Mouse (Mus musculus) urinary bladder, postnatal 10 days (tissue): ENCODE measurements around the gene Neo1.
"Not testable (repeated sequence)": the region's sequence is repeated elsewhere in the genome, so short reads cannot be mapped to it uniquely, and the experiment has no call there.

Experiments
- DNase-seq: peaks from one replicate; pipeline ENCODE4 v3.0.0; 2022; ENCODE audit warnings: low spot score

Gene Neo1

GRCm38 (mm10) chr9:58989255-58989928 lies 46.8 kb downstream of the Neo1 start:
- no peak for DNase-seq

- DNase-seq = no peak
Observed at GRCm38 (mm10) chr9:58979034-58979433, 57.2 kb downstream of the Neo1 start.

DNA sequence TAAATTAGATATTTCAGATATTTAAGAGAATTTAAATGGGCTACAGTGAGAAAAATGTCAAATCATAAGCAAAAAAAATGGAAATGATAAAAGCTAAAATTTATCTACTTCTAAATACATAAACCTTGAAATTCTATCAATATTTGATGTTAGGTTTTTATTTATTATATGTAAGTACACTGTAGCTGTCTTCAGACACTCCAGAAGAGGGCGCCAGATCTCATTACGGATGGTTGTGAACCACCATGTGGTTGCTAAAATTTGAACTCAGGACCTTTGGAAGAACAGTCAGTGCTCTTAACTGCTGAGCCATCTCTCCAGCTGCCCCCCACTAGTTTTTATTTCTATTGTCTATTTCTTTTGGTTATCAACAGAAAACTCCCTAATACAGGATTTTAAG lies 65.1 kb downstream of the Neo1 start:
- not testable (repeated sequence) for DNase-seq

GRCm38 (mm10) chr9:58967371-58967770 lies 68.9 kb downstream of the Neo1 start:
- DNase-seq = no peak

GRCm38 (mm10) chr9:58955507-58955906 lies 80.7 kb downstream of the Neo1 start:
- no peak for DNase-seq

GRCm38 (mm10) chr9:58945910-58946309 lies 90.3 kb downstream of the Neo1 start:
- DNase-seq = not testable (repeated sequence)

- DNase-seq = no peak
Observed at GRCm38 (mm10) chr9:58934776-58935175, 101.5 kb downstream of the Neo1 start.

DNA sequence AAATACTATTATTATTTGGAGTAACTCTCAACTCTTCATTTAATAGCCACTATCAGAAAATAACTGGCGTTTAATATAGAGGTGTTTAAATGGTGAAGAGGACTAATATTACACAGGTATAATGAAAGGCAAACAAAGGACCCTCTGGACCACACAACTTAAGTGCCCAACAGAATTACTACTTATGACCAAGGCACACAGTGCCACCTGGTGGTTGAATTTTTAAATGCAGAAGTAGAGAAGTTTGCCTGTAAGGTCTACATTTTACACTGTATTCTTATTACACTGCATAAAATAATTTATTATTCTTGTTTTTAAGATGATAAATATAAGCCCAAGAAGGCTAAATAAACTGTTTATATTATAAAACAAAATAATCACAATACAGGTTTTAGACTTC lies 108.1 kb downstream of the Neo1 start:
- no peak for DNase-seq

GRCm38 (mm10) chr9:58902869-58903585 lies 133.2 kb downstream of the Neo1 start:
- no peak for DNase-seq

- no peak for DNase-seq
Observed at GRCm38 (mm10) chr9:58899602-58900001, 136.6 kb downstream of the Neo1 start.

DNA sequence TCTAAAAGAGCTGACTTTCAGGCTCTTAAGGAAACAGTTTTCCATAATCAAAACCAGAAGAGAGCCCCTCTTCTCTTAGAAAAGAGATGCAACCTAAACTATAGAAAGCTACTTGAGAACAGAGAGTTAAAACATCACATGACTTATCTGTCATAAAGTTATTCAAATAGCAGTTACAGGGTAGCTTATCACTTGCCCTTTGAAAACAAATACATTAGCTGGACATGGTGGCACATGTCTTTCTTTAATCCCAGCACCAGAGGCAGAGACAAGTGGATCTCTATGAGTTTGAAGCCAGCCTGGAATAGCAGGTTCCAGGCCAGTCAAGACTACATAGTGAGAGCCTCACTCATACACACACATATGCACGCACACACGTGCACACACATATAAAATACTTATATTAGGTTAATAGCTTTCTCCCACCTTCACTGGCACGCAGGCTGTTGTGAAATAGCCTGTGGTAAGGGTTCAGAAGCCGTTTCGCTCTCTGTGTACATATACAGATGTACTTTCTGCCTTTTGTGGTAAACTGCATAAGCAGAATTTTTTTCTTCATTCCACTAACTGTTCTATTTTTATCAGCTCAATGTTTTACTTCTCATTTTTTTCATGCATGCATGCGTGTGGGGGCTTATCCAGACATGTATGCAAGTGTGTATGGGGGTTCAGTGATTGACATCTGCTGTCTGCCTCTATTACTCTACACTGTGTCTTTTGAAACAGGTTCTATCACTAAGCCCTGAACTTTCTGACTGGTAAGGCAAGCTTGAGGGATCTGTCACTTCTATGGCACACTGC lies 144.2 kb downstream of the Neo1 start:
- no peak for DNase-seq

GRCm38 (mm10) chr9:58890893-58891292 lies 145.3 kb downstream of the Neo1 start:
- no peak for DNase-seq

DNA sequence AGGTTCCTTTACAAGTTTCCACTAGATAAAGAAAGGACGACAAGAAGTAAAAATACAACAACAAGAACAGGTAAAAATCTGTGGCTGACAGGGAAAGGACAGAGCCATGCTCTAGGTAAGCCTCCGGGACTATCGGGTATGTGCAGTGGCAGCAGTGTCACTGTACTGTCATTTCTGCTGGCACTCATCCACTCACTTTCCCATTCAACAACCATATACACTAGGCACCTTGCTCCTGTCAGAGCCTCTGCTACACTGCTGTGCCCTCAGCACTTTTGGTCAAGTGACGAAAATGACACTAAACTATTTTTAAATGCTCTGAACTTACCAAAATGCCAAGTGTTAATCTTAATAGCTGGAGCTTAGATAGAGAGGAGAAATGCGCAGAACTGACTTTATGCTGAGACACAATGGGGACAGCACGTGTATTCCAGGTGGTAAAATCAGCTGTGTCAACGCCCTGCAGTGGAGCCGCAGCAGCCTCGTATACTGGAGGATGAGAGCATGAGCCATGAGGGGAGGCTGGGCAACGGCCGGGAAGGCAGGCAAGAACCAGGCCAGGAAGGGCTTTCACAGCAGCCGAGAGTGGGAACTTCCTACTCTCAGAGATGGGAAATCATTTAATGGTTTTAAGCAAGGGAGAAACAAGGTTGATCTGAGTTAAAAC lies 146.3 kb downstream of the Neo1 start:
- DNase-seq = no peak

DNA sequence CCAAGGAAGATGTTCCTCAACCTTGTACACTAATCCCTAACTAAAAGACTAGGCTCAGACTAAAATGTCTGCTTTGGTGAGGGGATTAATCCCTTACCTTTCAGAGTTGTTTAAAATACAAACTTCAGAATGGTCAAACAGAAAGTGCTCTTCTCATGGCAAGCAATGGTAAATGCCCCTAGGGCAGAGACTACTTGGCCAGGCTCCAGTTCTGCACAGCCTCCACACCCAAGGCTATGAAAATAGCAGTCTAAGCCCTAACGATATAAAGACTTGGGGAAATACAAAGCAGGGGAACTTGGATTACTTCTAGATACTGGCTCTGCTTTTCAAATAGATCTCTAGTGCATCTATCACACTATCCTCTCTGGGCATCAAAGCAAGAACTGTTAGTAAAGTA lies 153.6 kb downstream of the Neo1 start:
- DNase-seq = no peak

DNA sequence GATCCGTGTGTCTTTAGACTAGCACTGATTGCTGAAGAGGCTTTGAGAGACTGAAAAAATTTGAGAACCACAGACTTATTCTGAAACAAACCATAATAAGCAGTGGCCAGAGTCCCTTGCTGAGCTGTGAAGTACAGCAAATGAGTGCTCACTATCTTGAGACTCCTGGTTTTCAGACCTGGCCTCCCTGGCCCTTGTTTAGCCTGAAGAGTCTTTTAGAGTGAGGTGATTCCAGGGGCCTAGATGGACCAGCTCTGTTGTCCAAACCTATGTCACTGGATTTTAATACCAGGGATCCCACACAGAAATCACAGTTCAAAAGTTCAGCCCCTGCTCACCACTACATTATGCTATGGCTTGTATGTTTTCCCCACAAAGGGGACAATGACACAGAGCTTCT lies 156.4 kb downstream of the Neo1 start:
- no peak for DNase-seq

GRCm38 (mm10) chr9:58876946-58877625 lies 159.2 kb downstream of the Neo1 start:
- DNase-seq = no peak

- DNase-seq = no peak
Observed at GRCm38 (mm10) chr9:58875439-58875838, 160.8 kb downstream of the Neo1 start.

- no peak for DNase-seq
Observed at GRCm38 (mm10) chr9:58874354-58874753, 161.9 kb downstream of the Neo1 start.

DNA sequence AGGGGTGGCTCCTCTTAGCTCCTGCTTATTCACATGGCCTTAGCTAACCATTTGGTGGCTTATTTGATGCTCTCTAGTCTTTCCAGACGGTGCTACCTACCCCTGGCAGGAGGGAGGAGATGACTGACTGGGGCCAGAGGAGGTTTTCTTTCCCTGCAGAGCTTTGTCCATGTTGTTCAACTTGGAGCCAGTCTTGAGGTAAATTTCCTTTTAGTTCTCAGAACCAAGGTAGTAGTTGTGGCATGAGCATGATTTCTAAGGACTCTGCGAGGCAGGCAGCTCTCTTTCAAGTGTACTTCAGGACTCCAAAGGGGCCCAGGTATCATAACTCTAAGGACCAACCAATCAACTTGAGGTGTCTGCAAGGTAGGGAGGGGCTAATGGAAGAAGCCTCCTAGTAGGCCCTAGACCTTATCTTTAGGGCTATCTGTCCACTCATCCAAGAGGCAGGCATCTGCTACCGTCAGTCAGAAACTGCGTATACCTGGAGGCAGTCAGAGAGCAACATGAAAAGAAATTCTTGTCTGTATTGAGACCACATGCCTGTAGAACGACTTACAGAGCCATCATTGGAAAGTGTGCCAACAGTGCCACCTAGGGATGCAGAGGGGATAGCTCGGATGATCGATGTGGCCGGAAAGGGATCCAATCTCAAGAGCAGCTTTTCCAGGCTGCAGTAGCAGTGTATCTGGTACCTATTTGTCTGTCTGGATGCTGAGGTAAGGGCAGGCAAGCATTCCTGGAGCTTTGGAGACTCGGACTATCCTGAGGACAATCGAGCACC lies 162.5 kb downstream of the Neo1 start:
- DNase-seq = no peak

- DNase-seq = no peak
Observed at GRCm38 (mm10) chr9:58871141-58871540, 165.1 kb downstream of the Neo1 start.

- DNase-seq = no peak
Observed at GRCm38 (mm10) chr9:58863826-58864225, 172.4 kb downstream of the Neo1 start.
